Mouse (Mus musculus): Measurements from ENCODE around the gene Polr3a. TPM values are rescaled to one million over a fixed set of nuclear protein-coding genes. Genes with fewer than 3 reads are reported as not detected.

Gene Polr3a
- polyA plus RNA-seq (2015; fragmentation: Nextera tagmentation; extraction: Ambion mirVana) = 14.0 and 15.4 TPM in 2 replicates

GRCm38 (mm10) chr14:24486773-24487227 is at the start of gene Polr3a, which contains the start of gene Rps24:
TSS of gene Polr3a (minus strand) at chr14:24487058.
TSS of gene Rps24 (plus strand) at chr14:24487125.
- Histone ChIP-seq H3K4me2 (replicated peaks) (peak within 1 kb of the TSS; percentile 61), H3K36me3 (peaks cover 12% of the 10 kb centered on the region), H3K9me3 (no peaks in the 10 kb centered on the region), H3K27ac (peak within 1 kb of the TSS; percentile 52; the same call in 1 of the 2 replicates), H3K27me3 (replicated peaks) (no peaks in the 10 kb centered on the region), H3K4me3 (replicated peaks) (peak within 1 kb of the TSS; percentile 65), H3K9ac (peak within 1 kb of the TSS; percentile 71), H3K4me1 (replicated peaks) (peaks cover 13% of the 10 kb centered on the region)
- peak; percentile 81 for ATAC-seq
- WGBS = under 1% methylated on average over 30 of the region's 30 CpGs

GRCm38 (mm10) chr14:24534865-24535545 is 48.1 kb upstream of the Polr3a start:
- Histone ChIP-seq H3K4me1 (replicated peaks) (peaks cover 12% of the 10 kb centered on the region), H3K4me2 (replicated peaks) (no peak overlapping the region), H3K4me3 (replicated peaks) (no peak overlapping the region), H3K9ac (no peak overlapping the region), H3K27ac (no peak overlapping the region), H3K27me3 (replicated peaks) (no peaks in the 10 kb centered on the region), H3K9me3 (no peaks in the 10 kb centered on the region), H3K36me3 (no peaks in the 10 kb centered on the region)
- WGBS = 81% methylated on average over 9 of the region's 9 CpGs
- peak; percentile 46; the same call in 1 of the 2 replicates for ATAC-seq

- peaks cover 17% of the 10 kb centered on the region for H3K4me1 ChIP-seq (replicated peaks)
- no peak overlapping the region for H3K9ac ChIP-seq
- no peaks in the 10 kb centered on the region for H3K36me3 ChIP-seq
- H3K4me2 ChIP-seq (replicated peaks) = peak overlapping the region; percentile 22
- 1% methylated on average over 6 of the region's 6 CpGs for WGBS
- peak; percentile 84 for ATAC-seq
- H3K27ac ChIP-seq = no peak overlapping the region
- no peaks in the 10 kb centered on the region for H3K9me3 ChIP-seq
- H3K27me3 ChIP-seq (replicated peaks) = no peaks in the 10 kb centered on the region
- no peak overlapping the region for H3K4me3 ChIP-seq (replicated peaks)
Measured at GRCm38 (mm10) chr14:24530228-24530627, 43.4 kb upstream of the Polr3a start.

- no peak for ATAC-seq
- Histone ChIP-seq H3K36me3 (no peaks in the 10 kb centered on the region), H3K27ac (no peak overlapping the region), H3K4me3 (replicated peaks) (no peak overlapping the region), H3K4me1 (replicated peaks) (peaks cover 12% of the 10 kb centered on the region), H3K9ac (no peak overlapping the region), H3K27me3 (replicated peaks) (no peaks in the 10 kb centered on the region), H3K9me3 (no peaks in the 10 kb centered on the region), H3K4me2 (replicated peaks) (no peak overlapping the region)
- 72% methylated on average over 10 of the region's 10 CpGs for WGBS
Measured at GRCm38 (mm10) chr14:24526440-24526839, 39.6 kb upstream of the Polr3a start.

- H3K27ac ChIP-seq = no peak overlapping the region
- ATAC-seq = no peak
- H3K9me3 ChIP-seq = no peaks in the 10 kb centered on the region
- H3K36me3 ChIP-seq = no peaks in the 10 kb centered on the region
- no peaks in the 10 kb centered on the region for H3K27me3 ChIP-seq (replicated peaks)
- no peak overlapping the region for H3K4me3 ChIP-seq (replicated peaks)
- H3K9ac ChIP-seq = no peak overlapping the region
- H3K4me1 ChIP-seq (replicated peaks) = peaks cover 11% of the 10 kb centered on the region
- no peak overlapping the region for H3K4me2 ChIP-seq (replicated peaks)
- 70% methylated on average over 10 of the region's 10 CpGs for WGBS
Measured at GRCm38 (mm10) chr14:24525677-24526415, 39.0 kb upstream of the Polr3a start.

- H3K9me3 ChIP-seq = no peaks in the 10 kb centered on the region
- H3K27me3 ChIP-seq (replicated peaks) = no peaks in the 10 kb centered on the region
- H3K4me1 ChIP-seq (replicated peaks) = peaks cover 5% of the 10 kb centered on the region; the same call in 1 of the 2 replicates
- WGBS = 59% methylated on average over 3 of the region's 3 CpGs
- H3K4me2 ChIP-seq (replicated peaks) = no peak overlapping the region
- no peak overlapping the region for H3K27ac ChIP-seq
- ATAC-seq = no peak
- no peak overlapping the region for H3K4me3 ChIP-seq (replicated peaks)
- no peak overlapping the region for H3K9ac ChIP-seq
- no peaks in the 10 kb centered on the region for H3K36me3 ChIP-seq
Measured at GRCm38 (mm10) chr14:24525137-24525536, 38.3 kb upstream of the Polr3a start.

- WGBS = 46% methylated on average over 8 of the region's 8 CpGs
- Histone ChIP-seq H3K4me1 (replicated peaks) (no peaks in the 10 kb centered on the region), H3K36me3 (no peaks in the 10 kb centered on the region), H3K4me2 (replicated peaks) (no peak overlapping the region), H3K27me3 (replicated peaks) (no peaks in the 10 kb centered on the region), H3K9me3 (no peaks in the 10 kb centered on the region), H3K9ac (no peak overlapping the region), H3K27ac (no peak overlapping the region), H3K4me3 (replicated peaks) (no peak overlapping the region)
- ATAC-seq = no peak
Measured at GRCm38 (mm10) chr14:24521597-24521996, 34.7 kb upstream of the Polr3a start.

- H3K4me1 ChIP-seq (replicated peaks) = 0 out of 2 replicates have a peak, but pooled peaks cover 1% of the 10 kb centered on the region
- no peaks in the 10 kb centered on the region for H3K9me3 ChIP-seq
- no peak for ATAC-seq
- no peak overlapping the region for H3K4me2 ChIP-seq (replicated peaks)
- H3K27me3 ChIP-seq (replicated peaks) = no peaks in the 10 kb centered on the region
- 80% methylated on average over 6 of the region's 6 CpGs for whole genome bisulfite sequencing
- H3K4me3 ChIP-seq (replicated peaks) = no peak overlapping the region
- no peak overlapping the region for H3K9ac ChIP-seq
- H3K36me3 ChIP-seq = no peaks in the 10 kb centered on the region
- H3K27ac ChIP-seq = no peak overlapping the region
Measured at GRCm38 (mm10) chr14:24512527-24513161, 25.8 kb upstream of the Polr3a start.

- Histone ChIP-seq H3K4me2 (replicated peaks) (no peak overlapping the region), H3K9ac (no peak overlapping the region), H3K4me1 (replicated peaks) (peaks cover 10% of the 10 kb centered on the region; the same call in 1 of the 2 replicates), H3K4me3 (replicated peaks) (no peak overlapping the region), H3K36me3 (no peaks in the 10 kb centered on the region), H3K27ac (no peak overlapping the region), H3K9me3 (no peaks in the 10 kb centered on the region), H3K27me3 (replicated peaks) (no peaks in the 10 kb centered on the region)
- WGBS = 91% methylated on average over 2 of the region's 2 CpGs
- no peak for ATAC-seq
Measured at GRCm38 (mm10) chr14:24510679-24511078, 23.8 kb upstream of the Polr3a start.

GRCm38 (mm10) chr14:24510218-24510617 is 23.4 kb upstream of the Polr3a start:
- Histone ChIP-seq H3K9me3 (no peaks in the 10 kb centered on the region), H3K36me3 (no peaks in the 10 kb centered on the region), H3K4me2 (replicated peaks) (no peak overlapping the region), H3K27ac (no peak overlapping the region), H3K9ac (no peak overlapping the region), H3K4me1 (replicated peaks) (peaks cover 10% of the 10 kb centered on the region; the same call in 1 of the 2 replicates), H3K27me3 (replicated peaks) (no peaks in the 10 kb centered on the region), H3K4me3 (replicated peaks) (no peak overlapping the region)
- 98% methylated on average over 1 of the region's 1 CpGs for WGBS
- no peak for ATAC-seq

- Histone ChIP-seq H3K27ac (no peak overlapping the region), H3K4me1 (replicated peaks) (peaks cover 10% of the 10 kb centered on the region; the same call in 1 of the 2 replicates), H3K9ac (no peak overlapping the region), H3K4me2 (replicated peaks) (no peak overlapping the region), H3K36me3 (no peaks in the 10 kb centered on the region), H3K4me3 (replicated peaks) (no peak overlapping the region), H3K9me3 (no peaks in the 10 kb centered on the region), H3K27me3 (replicated peaks) (no peaks in the 10 kb centered on the region)
- no peak for ATAC-seq
- WGBS = 60% methylated on average over 5 of the region's 5 CpGs
Measured at GRCm38 (mm10) chr14:24509557-24509956, 22.7 kb upstream of the Polr3a start.

All from intestine, embryonic 15.5 days (tissue).